Comparison of ENCODE assay signal across 16 mouse cellular contexts in the genomic region with DNA sequence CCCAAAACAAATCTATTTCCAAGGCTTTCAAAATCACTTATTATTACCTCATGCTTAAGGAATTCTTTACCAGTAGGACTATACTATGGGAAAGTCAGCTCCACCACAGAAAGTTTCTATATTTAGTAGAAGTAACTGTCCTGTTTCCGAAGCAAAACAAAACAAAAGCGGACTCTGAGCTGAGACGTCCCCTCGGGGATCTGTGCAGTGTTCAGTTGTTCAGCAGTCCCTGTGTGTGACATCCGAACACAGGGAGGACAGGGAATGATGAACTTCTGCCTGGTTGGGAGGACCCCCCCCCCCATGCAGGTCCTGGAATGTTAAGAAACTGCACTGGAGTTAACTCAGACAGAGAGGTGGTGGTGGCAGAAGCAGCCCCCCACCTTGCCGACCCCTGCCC. TPM values are rescaled to one million over a fixed set of nuclear protein-coding genes. Genes with fewer than 3 reads are reported as not detected.
DNase-seq lines count a peak whose midpoint lies in the region; ATAC-seq and TF ChIP-seq lines count a peak whose summit lies in the region.
"Had no signal": no experiment of that assay in that cellular context is flagged by ENCODE, and none has a peak within 500 bp of the region (broad histone marks: within the 10 kb centered on the region; RNA-seq: fewer than 3 reads in every experiment).

No protein-coding gene starts in this region.

- H3K4me2 ChIP-seq in forebrain, postnatal 0 days (ENCODE audit: low read depth): no peak overlapping the region
- peak overlapping the region; percentile 0; the same call in 1 of the 2 replicates for H3K4me2 ChIP-seq in kidney, embryonic 14.5 days (replicated peaks; ENCODE audit: low read depth, low read length)
- H3K4me2 ChIP-seq in intestine, embryonic 16.5 days (ENCODE audit: low read depth, low read length): peak overlapping the region; percentile 40
- H3K4me2 ChIP-seq: embryonic facial prominence, embryonic 15.5 days; forebrain, embryonic 13.5 days; hindbrain, embryonic 13.5 days had no signal

- peaks cover 48% of the 10 kb centered on the region for H3K4me1 ChIP-seq in forebrain, embryonic 10.5 days
- H3K4me1 ChIP-seq in forebrain, postnatal 0 days (ENCODE audit: insufficient read depth): peaks cover 17% of the 10 kb centered on the region
- peaks cover 17% of the 10 kb centered on the region for H3K4me1 ChIP-seq in kidney, embryonic 14.5 days (ENCODE audit: control insufficient read depth, insufficient read depth, low read length)
- peaks cover 56% of the 10 kb centered on the region for H3K4me1 ChIP-seq in embryonic facial prominence, embryonic 10.5 days
- H3K4me1 ChIP-seq in intestine, embryonic 16.5 days (ENCODE audit: control insufficient read depth, insufficient read depth, low read length): 0 out of 2 replicates have a peak, but pooled peaks cover 4% of the 10 kb centered on the region

- no peak overlapping the region for H3K4me3 ChIP-seq in forebrain, embryonic 10.5 days
- H3K4me3 ChIP-seq in forebrain, postnatal 0 days (ENCODE audit: low read depth, low read length): no peak overlapping the region
- no peak overlapping the region for H3K4me3 ChIP-seq in kidney, embryonic 14.5 days (ENCODE audit: low read length)
- H3K4me3 ChIP-seq in embryonic facial prominence, embryonic 10.5 days: no peak overlapping the region
- H3K4me3 ChIP-seq in intestine, embryonic 16.5 days (ENCODE audit: low read length): no peak overlapping the region
- H3K4me3 ChIP-seq: embryonic facial prominence, embryonic 15.5 days; forebrain, embryonic 13.5 days; hindbrain, embryonic 13.5 days had no signal

- no peaks in the 10 kb centered on the region for H3K27me3 ChIP-seq in forebrain, embryonic 10.5 days (ENCODE audit: poor library complexity, severe bottlenecking)
- H3K27me3 ChIP-seq in forebrain, postnatal 0 days (ENCODE audit: insufficient read depth, low read length): no peaks in the 10 kb centered on the region
- H3K27me3 ChIP-seq in kidney, embryonic 14.5 days (ENCODE audit: control insufficient read depth, insufficient read depth, low read length): no peaks in the 10 kb centered on the region
- H3K27me3 ChIP-seq in embryonic facial prominence, embryonic 10.5 days (replicated peaks; ENCODE audit: low read depth, poor library complexity, severe bottlenecking): no peaks in the 10 kb centered on the region
- no peaks in the 10 kb centered on the region for H3K27me3 ChIP-seq in intestine, embryonic 16.5 days (replicated peaks; ENCODE audit: control insufficient read depth, insufficient read depth, low read length)
- H3K27me3 ChIP-seq: embryonic facial prominence, embryonic 15.5 days; forebrain, embryonic 13.5 days had no signal

- H3K27ac ChIP-seq in forebrain, embryonic 10.5 days: 0 out of 2 replicates have a peak overlapping the region, but pooled peaks have one; percentile 44
- no peak overlapping the region for H3K27ac ChIP-seq in forebrain, postnatal 0 days (ENCODE audit: low read depth, low read length)
- H3K27ac ChIP-seq in kidney, embryonic 14.5 days (ENCODE audit: low read depth, low read length): no peak overlapping the region
- peak overlapping the region; percentile 57; the same call in 1 of the 2 replicates for H3K27ac ChIP-seq in embryonic facial prominence, embryonic 10.5 days (replicated peaks)
- peak overlapping the region; percentile 25; the same call in 1 of the 2 replicates for H3K27ac ChIP-seq in intestine, embryonic 16.5 days (ENCODE audit: low read length)
- H3K27ac ChIP-seq: embryonic facial prominence, embryonic 15.5 days; forebrain, embryonic 13.5 days; hindbrain, embryonic 13.5 days had no signal

- no peak overlapping the region for H3K9ac ChIP-seq in forebrain, postnatal 0 days
- 0 out of 2 replicates have a peak overlapping the region, but pooled peaks have one; percentile 3 for H3K9ac ChIP-seq in kidney, embryonic 14.5 days (ENCODE audit: low read depth, low read length)
- 0 out of 2 replicates have a peak overlapping the region, but pooled peaks have one; percentile 20 for H3K9ac ChIP-seq in intestine, embryonic 16.5 days (ENCODE audit: low read depth, low read length)
- H3K9ac ChIP-seq: embryonic facial prominence, embryonic 15.5 days; forebrain, embryonic 13.5 days; hindbrain, embryonic 13.5 days had no signal

- H3K9me3 ChIP-seq in forebrain, embryonic 10.5 days: no peaks in the 10 kb centered on the region
- H3K9me3 ChIP-seq in forebrain, postnatal 0 days (ENCODE audit: low read length): no peaks in the 10 kb centered on the region
- H3K9me3 ChIP-seq in kidney, embryonic 14.5 days (ENCODE audit: control insufficient read depth, low read length): no peaks in the 10 kb centered on the region
- no peaks in the 10 kb centered on the region for H3K9me3 ChIP-seq in embryonic facial prominence, embryonic 10.5 days
- H3K9me3 ChIP-seq in intestine, embryonic 16.5 days (ENCODE audit: control insufficient read depth, low read length): no peaks in the 10 kb centered on the region
- H3K9me3 ChIP-seq: embryonic facial prominence, embryonic 15.5 days; forebrain, embryonic 13.5 days; hindbrain, embryonic 13.5 days had no signal

- peaks cover 34% of the 10 kb centered on the region for H3K36me3 ChIP-seq in forebrain, embryonic 10.5 days (replicated peaks)
- no peaks in the 10 kb centered on the region for H3K36me3 ChIP-seq in forebrain, postnatal 0 days (ENCODE audit: insufficient read depth)
- no peaks in the 10 kb centered on the region for H3K36me3 ChIP-seq in kidney, embryonic 14.5 days (ENCODE audit: control insufficient read depth, insufficient read depth, low read length)
- peaks cover 33% of the 10 kb centered on the region for H3K36me3 ChIP-seq in embryonic facial prominence, embryonic 10.5 days (replicated peaks)
- no peaks in the 10 kb centered on the region for H3K36me3 ChIP-seq in intestine, embryonic 16.5 days (ENCODE audit: control insufficient read depth, insufficient read depth, low read length)
- H3K36me3 ChIP-seq: embryonic facial prominence, embryonic 15.5 days; hindbrain, embryonic 13.5 days had no signal

- DNase-seq in forebrain, embryonic 10.5 days (ENCODE audit: extremely low spot score, low spot score): no peak
- DNase-seq in forebrain, postnatal 0 days: no peak
- no peak for DNase-seq in kidney, adult 11 months
- no peak for DNase-seq in embryonic facial prominence, embryonic 10.5 days (ENCODE audit: low spot score)
- no peak for DNase-seq in cerebellum, adult 18-20 months
- DNase-seq in adrenal gland, adult 8-10 months: no peak
- DNase-seq: adrenal gland, postnatal 25 days; cerebellum, adult 9-11 months; kidney, adult 9 months; right cerebral cortex, postnatal 4 days; thymus, postnatal 4 days had no signal

- WGBS in forebrain, embryonic 10.5 days: 60% methylated on average over 6 of the region's 6 CpGs
- 60% methylated on average over 6 of the region's 6 CpGs for WGBS in forebrain, postnatal 0 days
- WGBS in kidney, embryonic 14.5 days: 19% methylated on average over 6 of the region's 6 CpGs
- 46% methylated on average over 6 of the region's 6 CpGs for WGBS in embryonic facial prominence, embryonic 10.5 days
- 38% methylated on average over 6 of the region's 6 CpGs for WGBS in intestine, embryonic 16.5 days

- no peak for ATAC-seq in forebrain, postnatal 0 days
- 0 out of 2 replicates have a peak, but pooled peaks have one; percentile 24 for ATAC-seq in kidney, embryonic 14.5 days (ENCODE audit: low FRiP score, low TSS enrichment)
- peak; percentile 59 for ATAC-seq in intestine, embryonic 16.5 days
- ATAC-seq: forebrain, embryonic 13.5 days had no signal

- no peak for TF ChIP-seq CTCF in forebrain, postnatal 0 days (IDR thresholded peaks at IDR 0.05; ENCODE audit: low read depth)

RNA-seq across cellular contexts. Expression of a gene that starts 10.7 kb away (rescaled TPM):
- polyA plus RNA-seq in forebrain, embryonic 10.5 days (2016; fragmentation: Nextera tagmentation; extraction: Ambion mirVana): 57.8 and 64.8 TPM in 2 replicates
- total RNA-seq in forebrain, postnatal 0 days (2014; rRNA removed): 112 and 157 TPM in 2 replicates
- polyA plus RNA-seq in forebrain, postnatal 0 days (2015; fragmentation: Nextera tagmentation; extraction: Ambion mirVana): 137 and 167 TPM in 2 replicates
- 58.5 and 67.4 TPM in 2 replicates for polyA plus RNA-seq in kidney, embryonic 14.5 days (2014; fragmentation: Nextera tagmentation; extraction: Ambion mirVana)
- polyA plus RNA-seq in embryonic facial prominence, embryonic 10.5 days (2016; fragmentation: Nextera tagmentation; extraction: Ambion mirVana): 88.5 and 107 TPM in 2 replicates
- polyA plus RNA-seq in intestine, embryonic 16.5 days (2015; fragmentation: Nextera tagmentation; extraction: Ambion mirVana): 74.8 and 74.9 TPM in 2 replicates
- 10 to 100 TPM; 37.1 to 93.2 (median 58.8) TPM for total RNA-seq in adrenal gland, adult 8-10 months (2022)

Comparison
In these comparisons a context has a peak if more than half of its experiments do, and no peak if none do; other contexts are left out.
1. H3K27ac ChIP-seq: peak in forebrain, embryonic 10.5 days (single experiment), embryonic facial prominence, embryonic 10.5 days (single experiment) and intestine, embryonic 16.5 days (single experiment); none in forebrain, postnatal 0 days (single experiment) and kidney, embryonic 14.5 days (single experiment).